Mouse (Mus musculus) lung, embryonic 16.5 days (tissue): Measurements from ENCODE around the gene Tmeff1. TPM values are rescaled to one million over a fixed set of nuclear protein-coding genes. Genes with fewer than 3 reads are reported as not detected.

ENCODE experiments used
- ATAC-seq: fragments of 200-750 bp; cut with Nextera tagmentation; 2 replicates; pipeline ENCODE4 v1.8.0; 2017; ENCODE audit warnings: low read depth, mild to moderate bottlenecking, moderate library complexity
- H3K27ac ChIP-seq: fragments of 300-500 bp; sonication (generic); 2 replicates; pipeline ENCODE4 v1.5.1; 2014; ENCODE audit warnings: mild to moderate bottlenecking, control low read depth, low read length
- H3K27me3 ChIP-seq: fragments of 300-500 bp; sonication (generic); 2 replicates; pipeline ENCODE4 v1.6.1; 2014; ENCODE audit warnings: low read depth, low read length, mixed read lengths; ENCODE audit not compliant: control insufficient read depth, insufficient read depth
- H3K36me3 ChIP-seq: fragments of 300-500 bp; sonication (generic); 2 replicates; pipeline ENCODE4 v1.6.1; 2014; ENCODE audit warnings: low read length; ENCODE audit not compliant: control insufficient read depth, insufficient read depth
- H3K4me1 ChIP-seq: fragments of 300-500 bp; sonication (generic); replicated peaks from 2 replicates; pipeline ENCODE4 v1.6.1; 2014; ENCODE audit warnings: low read length, mixed read lengths; ENCODE audit not compliant: control insufficient read depth, insufficient read depth
- H3K4me2 ChIP-seq: fragments of 300-500 bp; sonication (generic); 2 replicates; pipeline ENCODE4 v1.6.1; 2014; ENCODE audit warnings: low read depth, low read length, control low read depth
- H3K4me3 ChIP-seq: fragments of 300-500 bp; sonication (generic); 2 replicates; pipeline ENCODE4 v1.5.1; 2014; ENCODE audit warnings: mild to moderate bottlenecking, low read length, control low read depth
- H3K9ac ChIP-seq: fragments of 300-500 bp; sonication (generic); 2 replicates; pipeline ENCODE4 v1.6.1; 2014; ENCODE audit warnings: low read length, control low read depth
- H3K9me3 ChIP-seq: fragments of 300-500 bp; sonication (generic); 2 replicates; pipeline ENCODE4 v1.6.1; 2016; ENCODE audit warnings: low read length; ENCODE audit not compliant: control insufficient read depth
- WGBS: fragments of 180-500 bp; shearing (Covaris S2); extraction: QIAGEN DNeasy Blood & Tissue Kit; methylation state at CpG from one replicate; pipeline ENCODE4 v1.1.7; 2014; 5-methylcytosine and 5-hydroxymethylcytosine counted together
- polyA plus RNA-seq: library from polyadenylated mRNA; unstranded; fragments of >200 nt; fragmentation: Nextera tagmentation; extraction: Ambion mirVana; gene quantifications from 2 replicates; pipeline ENCODE4 v1.2.1, GENCODE M21; 2015

Tmeff1 gene
- polyA plus RNA-seq, 1 experiment from 2014 or later = 11.5 TPM

GRCm38 (mm10) chr4:48555729-48556128, 29.2 kb upstream of the Tmeff1 start:
- no peak for ATAC-seq
- H3K36me3 ChIP-seq = peaks cover 17% of the 10 kb centered on the region
- 17% methylated on average over 3 of the region's 3 CpGs for WGBS
- H3K4me1 ChIP-seq = no peaks in the 10 kb centered on the region
- H3K27me3 ChIP-seq = no peaks in the 10 kb centered on the region
- no peak overlapping the region for H3K9ac ChIP-seq
- no peaks in the 10 kb centered on the region for H3K9me3 ChIP-seq
- H3K4me3 ChIP-seq = no peak overlapping the region
- H3K27ac ChIP-seq = no peak overlapping the region
- H3K4me2 ChIP-seq = no peak overlapping the region

GRCm38 (mm10) chr4:48559652-48560051, 25.3 kb upstream of the Tmeff1 start:
- ATAC-seq = no peak
- Histone ChIP-seq H3K9ac (no peak overlapping the region), H3K27me3 (no peaks in the 10 kb centered on the region), H3K4me1 (no peaks in the 10 kb centered on the region; the same call in 1 of the 2 replicates), H3K36me3 (peaks cover 14% of the 10 kb centered on the region), H3K4me3 (no peak overlapping the region), H3K27ac (no peak overlapping the region), H3K9me3 (no peaks in the 10 kb centered on the region), H3K4me2 (no peak overlapping the region)
- 81% methylated on average over 14 of the region's 14 CpGs for WGBS

- H3K27ac ChIP-seq = no peak overlapping the region
- WGBS = 87% methylated on average over 8 of the region's 8 CpGs
- no peaks in the 10 kb centered on the region for H3K9me3 ChIP-seq
- no peak overlapping the region for H3K9ac ChIP-seq
- no peaks in the 10 kb centered on the region for H3K27me3 ChIP-seq
- no peak overlapping the region for H3K4me2 ChIP-seq
- no peak overlapping the region for H3K4me3 ChIP-seq
- no peak for ATAC-seq
- H3K36me3 ChIP-seq = peaks cover 14% of the 10 kb centered on the region
- H3K4me1 ChIP-seq = no peaks in the 10 kb centered on the region; the same call in 1 of the 2 replicates
These were observed 23.1 kb upstream of the Tmeff1 start for GRCm38 (mm10) chr4:48561824-48562223.

- Histone ChIP-seq H3K4me1 (no peaks in the 10 kb centered on the region; the same call in 1 of the 2 replicates), H3K9ac (no peak overlapping the region), H3K4me2 (no peak overlapping the region), H3K9me3 (no peaks in the 10 kb centered on the region), H3K27ac (no peak overlapping the region), H3K4me3 (no peak overlapping the region), H3K27me3 (no peaks in the 10 kb centered on the region), H3K36me3 (peaks cover 9% of the 10 kb centered on the region)
- no peak for ATAC-seq
These were observed 20.0 kb upstream of the Tmeff1 start for GRCm38 (mm10) chr4:48564962-48565361.

GRCm38 (mm10) chr4:48576361-48576760, 8.6 kb upstream of the Tmeff1 start:
- H3K9ac ChIP-seq = no peak overlapping the region
- no peak overlapping the region for H3K27ac ChIP-seq
- no peaks in the 10 kb centered on the region for H3K9me3 ChIP-seq
- WGBS = 84% methylated on average over 7 of the region's 7 CpGs
- no peak overlapping the region for H3K4me2 ChIP-seq
- no peaks in the 10 kb centered on the region for H3K4me1 ChIP-seq
- H3K4me3 ChIP-seq = no peak overlapping the region
- no peaks in the 10 kb centered on the region for H3K36me3 ChIP-seq
- H3K27me3 ChIP-seq = no peaks in the 10 kb centered on the region
- no peak for ATAC-seq

GRCm38 (mm10) chr4:48577831-48578230, 7.1 kb upstream of the Tmeff1 start:
- H3K9me3 ChIP-seq = no peaks in the 10 kb centered on the region

GRCm38 (mm10) chr4:48578399-48578798, 6.6 kb upstream of the Tmeff1 start:
- ATAC-seq = no peak
- no peak overlapping the region for H3K27ac ChIP-seq

More at GRCm38 (mm10) chr4:48577831-48578230, 7.1 kb upstream of the Tmeff1 start:
- no peak for ATAC-seq
- Histone ChIP-seq H3K4me2 (no peak overlapping the region), H3K4me3 (no peak overlapping the region), H3K27ac (no peak overlapping the region), H3K9ac (no peak overlapping the region), H3K27me3 (no peaks in the 10 kb centered on the region), H3K4me1 (no peaks in the 10 kb centered on the region), H3K36me3 (no peaks in the 10 kb centered on the region)
- 94% methylated on average over 1 of the region's 1 CpGs for WGBS

GRCm38 (mm10) chr4:48579475-48580110, 5.4 kb upstream of the Tmeff1 start:
- no peaks in the 10 kb centered on the region for H3K4me1 ChIP-seq
- 54% methylated on average over 6 of the region's 6 CpGs for WGBS
- no peak overlapping the region for H3K9ac ChIP-seq
- H3K4me3 ChIP-seq = no peak overlapping the region
- H3K9me3 ChIP-seq = no peaks in the 10 kb centered on the region
- ATAC-seq = no peak
- no peak overlapping the region for H3K27ac ChIP-seq
- no peaks in the 10 kb centered on the region for H3K36me3 ChIP-seq
- H3K4me2 ChIP-seq = no peak overlapping the region
- no peaks in the 10 kb centered on the region for H3K27me3 ChIP-seq

More at GRCm38 (mm10) chr4:48578399-48578798, 6.6 kb upstream of the Tmeff1 start:
- Histone ChIP-seq H3K4me3 (no peak overlapping the region), H3K27me3 (no peaks in the 10 kb centered on the region), H3K4me2 (no peak overlapping the region), H3K36me3 (no peaks in the 10 kb centered on the region), H3K4me1 (no peaks in the 10 kb centered on the region), H3K9me3 (no peaks in the 10 kb centered on the region), H3K9ac (no peak overlapping the region)
- 33% methylated on average over 4 of the region's 4 CpGs for WGBS

- WGBS = 41% methylated on average over 2 of the region's 2 CpGs
These were observed 3.8 kb upstream of the Tmeff1 start for GRCm38 (mm10) chr4:48581201-48581600.

More at GRCm38 (mm10) chr4:48581201-48581600, 3.8 kb upstream of the Tmeff1 start:
- Histone ChIP-seq H3K36me3 (no peaks in the 10 kb centered on the region), H3K27ac (no peak overlapping the region), H3K4me2 (no peak overlapping the region), H3K9ac (no peak overlapping the region), H3K27me3 (no peaks in the 10 kb centered on the region), H3K4me3 (no peak overlapping the region), H3K4me1 (peaks cover 2% of the 10 kb centered on the region), H3K9me3 (no peaks in the 10 kb centered on the region)
- no peak for ATAC-seq
